Mouse (Mus musculus) adrenal gland, postnatal 14 days (tissue): Measurements from ENCODE around the gene Syne3. TPM values are rescaled to one million over a fixed set of nuclear protein-coding genes. Genes with fewer than 3 reads are reported as not detected.

Source experiments
- DNase-seq: peaks from one replicate; pipeline ENCODE4 v3.0.0; 2021; ENCODE audit warnings: mixed read lengths
- total RNA-seq: library from RNA; stranded (reverse); gene quantifications from 2 replicates; pipeline ENCODE4 v1.2.3, GENCODE M21; 2021

Syne3 gene
- total RNA-seq, 1 experiment from 2014 or later, result 8.4 TPM

- DNase-seq, result peak; percentile 47
Measured at GRCm38 (mm10) chr12:104969177-104969576, 40.4 kb downstream of the Syne3 start.

GRCm38 (mm10) chr12:104964953-104965911 is 44.4 kb downstream of the Syne3 start:
- no peak for DNase-seq

GRCm38 (mm10) chr12:104960421-104960820 is 49.2 kb downstream of the Syne3 start:
- no peak for DNase-seq

- DNase-seq, result no peak
Measured at GRCm38 (mm10) chr12:104959966-104960365, 49.6 kb downstream of the Syne3 start.

- no peak for DNase-seq
Measured at GRCm38 (mm10) chr12:104958263-104958662, 51.3 kb downstream of the Syne3 start.

- no peak for DNase-seq
Measured at GRCm38 (mm10) chr12:104957165-104957564, 52.4 kb downstream of the Syne3 start.

- no peak for DNase-seq
Measured at GRCm38 (mm10) chr12:104956406-104956805, 53.2 kb downstream of the Syne3 start.

GRCm38 (mm10) chr12:104955003-104955800 is 54.4 kb downstream of the Syne3 start:
- DNase-seq, result no peak

GRCm38 (mm10) chr12:104953941-104954340 is 55.7 kb downstream of the Syne3 start:
- peak; percentile 78 for DNase-seq

- DNase-seq, result peak; percentile 89
Measured at GRCm38 (mm10) chr12:104952458-104952857, 57.2 kb downstream of the Syne3 start.

- no peak for DNase-seq
Measured at GRCm38 (mm10) chr12:104947911-104948310, 61.7 kb downstream of the Syne3 start.

- no peak for DNase-seq
Measured at GRCm38 (mm10) chr12:104946231-104946630, 63.4 kb downstream of the Syne3 start.

GRCm38 (mm10) chr12:104940466-104940865 is 69.1 kb downstream of the Syne3 start:
- DNase-seq, result no peak

- no peak for DNase-seq
Measured at GRCm38 (mm10) chr12:104940027-104940386, 69.6 kb downstream of the Syne3 start.

- DNase-seq, result peak; percentile 80
Measured at GRCm38 (mm10) chr12:104939372-104940026, 70.1 kb downstream of the Syne3 start.

GRCm38 (mm10) chr12:104938935-104939334 is 70.7 kb downstream of the Syne3 start:
- no peak for DNase-seq

- peak; percentile 68 for DNase-seq
Measured at GRCm38 (mm10) chr12:104936223-104936622, 73.4 kb downstream of the Syne3 start.

GRCm38 (mm10) chr12:104935144-104935543 is 74.5 kb downstream of the Syne3 start:
- no peak for DNase-seq

- no peak for DNase-seq
Measured at GRCm38 (mm10) chr12:104933800-104934199, 75.8 kb downstream of the Syne3 start.

- DNase-seq, result peak; percentile 31
Measured at GRCm38 (mm10) chr12:104933217-104933616, 76.4 kb downstream of the Syne3 start.

GRCm38 (mm10) chr12:104925765-104926164 is 83.8 kb downstream of the Syne3 start:
- no peak for DNase-seq

GRCm38 (mm10) chr12:104925035-104925434 is 84.6 kb downstream of the Syne3 start:
- DNase-seq, result no peak

- DNase-seq, result no peak
Measured at GRCm38 (mm10) chr12:104924546-104924945, 85.1 kb downstream of the Syne3 start.
